Mouse (Mus musculus) left cerebral cortex, postnatal 25 days (tissue): ENCODE measurements around the gene Acox1. TPM values are rescaled to one million over a fixed set of nuclear protein-coding genes. Genes with fewer than 3 reads are reported as not detected.

ENCODE experiments used
- DNase-seq, 2 experiments: peaks; one replicate each; pipeline ENCODE4 v3.0.0; 2022; ENCODE audit warnings: low spot score in 2 of 2, mixed read lengths in 1 of 2
- intact Hi-C: fragments of 180-260 bp; cut with DNase I; formaldehyde crosslinking; loops from one replicate; pipeline ENCODE4 v1.15.1; 2025
- total RNA-seq, 2 experiments: library from RNA; stranded (reverse); gene quantifications; 2 replicates each; pipeline ENCODE4 v1.2.3; 2021

Acox1 gene
- total RNA-seq, 2 experiments from 2014 or later = 110 to 111 TPM

DNA sequence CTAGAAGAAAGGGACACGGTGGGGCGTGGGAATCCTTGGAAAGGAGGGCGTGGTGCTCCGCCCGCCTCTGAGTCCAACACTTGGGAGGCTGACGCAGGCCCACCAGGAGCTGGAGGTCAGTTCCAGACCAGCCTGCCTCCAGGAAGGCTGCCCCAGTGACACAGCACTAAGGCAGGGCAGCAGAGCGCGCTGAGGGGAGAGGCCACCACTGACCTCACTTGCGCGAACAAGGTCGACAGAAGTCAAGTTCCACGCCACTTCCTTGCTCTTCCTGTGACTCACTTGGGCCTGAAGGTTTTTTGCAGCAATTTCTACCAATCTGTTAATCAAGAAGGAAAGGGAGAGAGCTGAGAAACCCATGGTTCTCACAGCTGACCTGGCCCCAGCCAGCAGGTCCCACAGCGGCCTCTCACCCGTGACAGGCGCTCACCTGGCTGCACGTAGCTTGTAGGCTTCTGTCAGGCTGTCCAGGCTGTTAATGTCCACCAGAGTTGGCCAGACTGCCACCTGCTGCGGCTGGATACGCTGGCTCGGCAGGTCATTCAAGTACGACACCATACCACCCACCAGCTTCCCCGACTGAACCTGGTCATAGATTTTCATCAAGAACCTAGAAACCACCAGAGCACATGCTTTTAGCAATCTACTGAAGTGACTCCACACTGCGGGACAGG is 23.9 kb downstream of the Acox1 start:
- intact Hi-C loops = no loop called here
- DNase-seq = no peak

DNA sequence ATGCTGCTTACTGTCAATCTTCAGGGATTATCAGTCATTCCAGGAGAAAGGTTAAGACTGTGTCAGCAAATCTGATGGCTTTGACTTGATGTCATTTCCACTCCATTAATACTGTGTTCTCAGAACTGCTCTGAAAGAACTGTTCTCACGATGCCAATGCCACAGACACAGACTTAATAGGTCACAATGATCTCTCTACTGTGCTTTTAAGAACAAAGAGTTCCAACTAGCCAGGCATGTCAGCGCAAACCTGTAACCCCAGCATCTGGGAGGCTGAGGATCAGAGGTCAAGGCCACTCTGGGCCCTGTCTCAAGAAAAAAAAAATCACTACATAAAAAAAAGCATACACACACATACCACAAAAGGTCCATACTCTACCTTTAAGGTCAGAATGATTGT is 26.9 kb downstream of the Acox1 start:
- intact Hi-C loops = no loop called here
- DNase-seq = no peak

DNA sequence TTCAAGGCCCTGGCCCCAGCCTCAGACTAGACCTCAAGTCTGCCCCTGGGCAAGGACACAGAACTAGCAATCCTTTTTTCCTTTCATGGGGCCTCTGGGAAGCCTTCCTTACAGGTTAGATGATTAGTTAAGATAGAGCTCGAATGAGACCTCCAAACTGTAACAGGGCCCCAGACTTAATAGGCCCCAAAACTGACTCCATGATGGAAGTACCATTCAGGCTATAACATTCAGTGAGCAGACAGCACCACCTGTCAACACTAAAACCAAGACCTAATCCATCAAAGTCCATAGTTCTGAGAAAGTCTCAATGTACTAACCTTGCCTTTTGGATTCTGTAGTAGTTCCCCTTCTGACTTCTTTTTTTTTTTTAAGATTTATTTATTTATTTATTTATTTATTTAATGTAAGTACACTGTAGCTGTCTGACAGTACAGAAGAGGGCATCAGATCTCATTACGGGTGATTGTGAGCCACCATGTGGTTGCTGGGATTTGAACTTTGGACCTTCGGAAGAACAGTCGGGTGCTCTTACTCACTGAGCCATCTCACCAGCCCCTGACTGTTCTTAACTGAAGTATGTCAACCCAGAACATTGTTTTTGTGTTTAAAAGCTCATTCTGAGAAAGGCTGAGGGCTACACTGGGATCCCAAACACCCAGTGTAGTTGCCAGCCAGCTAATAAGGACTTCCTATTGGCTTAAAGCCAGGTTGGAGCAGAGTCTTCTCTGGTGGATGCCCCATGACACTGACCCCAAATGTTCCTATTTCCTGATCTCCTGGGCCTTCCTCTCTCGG is 28.6 kb downstream of the Acox1 start:
- intact Hi-C loops = no loop called here

DNA sequence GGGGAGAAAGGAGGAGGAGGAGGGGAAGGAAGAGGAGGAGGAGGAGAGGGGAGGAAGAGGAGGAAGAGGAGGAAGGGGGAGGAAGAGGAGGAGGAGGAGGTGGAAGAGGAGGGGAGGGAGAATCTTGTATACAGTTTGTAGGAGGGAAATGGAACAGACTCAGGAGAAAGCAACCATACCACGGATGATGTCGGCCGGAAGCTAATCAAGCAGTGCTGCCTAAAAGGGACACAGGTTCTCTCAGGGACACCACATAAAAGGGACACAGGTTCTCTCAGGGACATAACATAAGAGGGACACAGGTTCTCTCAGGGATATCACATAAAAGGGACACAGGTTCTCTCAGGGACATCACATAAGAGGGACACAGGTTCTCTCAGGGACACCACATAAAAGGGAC is 29.6 kb downstream of the Acox1 start:
- DNase-seq = no peak
- intact Hi-C loops = no loop called here

More for the DNA sequence above, 28.6 kb downstream of the Acox1 start:
- DNase-seq = no peak

DNA sequence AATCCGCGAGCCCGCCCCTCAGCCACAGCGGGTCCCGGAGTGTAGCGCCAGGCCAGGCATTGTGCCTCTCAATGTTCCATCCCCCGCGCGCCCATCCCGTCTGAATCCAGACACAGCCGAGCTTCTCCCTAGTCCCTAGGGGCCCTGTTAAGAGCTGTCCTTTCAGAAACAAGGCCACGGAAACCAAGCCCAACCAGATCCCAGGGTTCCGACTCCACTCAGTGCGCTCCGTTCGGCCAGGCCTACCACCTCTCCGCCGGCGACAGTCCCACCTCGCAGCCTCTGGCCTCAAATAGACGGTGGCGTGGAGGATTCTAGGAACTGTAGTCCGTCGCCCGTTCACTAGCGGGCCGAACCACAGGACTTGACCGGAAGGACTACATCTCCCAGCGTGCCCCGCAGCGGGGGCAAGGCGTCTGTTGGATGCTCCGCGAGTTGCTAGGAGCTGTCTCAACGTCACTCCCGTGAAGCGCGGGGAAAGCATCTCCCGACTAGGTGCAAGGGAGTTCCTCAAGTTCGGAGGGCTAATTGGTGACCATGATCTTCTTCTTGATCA is 30.9 kb downstream of the Acox1 start, which contains the start of gene Fbf1:
Gene Fbf1 (minus strand): TSS at position 283 of the 556 bp plus-strand sequence.
- DNase-seq = peak; percentile 95 to 99
- intact Hi-C loops = loop anchor here (1.0 kb wide), 1 partner anchor 31 kb away; the partner anchor contains the start of gene Acox1

GRCm38 (mm10) chr11:116167232-116167631 is 31.6 kb downstream of the Acox1 start:
- intact Hi-C loops = no loop called here
- no peak for DNase-seq

- intact Hi-C loops = no loop called here
- no peak for DNase-seq
These were observed 35.8 kb downstream of the Acox1 start for GRCm38 (mm10) chr11:116163002-116163401.

DNA sequence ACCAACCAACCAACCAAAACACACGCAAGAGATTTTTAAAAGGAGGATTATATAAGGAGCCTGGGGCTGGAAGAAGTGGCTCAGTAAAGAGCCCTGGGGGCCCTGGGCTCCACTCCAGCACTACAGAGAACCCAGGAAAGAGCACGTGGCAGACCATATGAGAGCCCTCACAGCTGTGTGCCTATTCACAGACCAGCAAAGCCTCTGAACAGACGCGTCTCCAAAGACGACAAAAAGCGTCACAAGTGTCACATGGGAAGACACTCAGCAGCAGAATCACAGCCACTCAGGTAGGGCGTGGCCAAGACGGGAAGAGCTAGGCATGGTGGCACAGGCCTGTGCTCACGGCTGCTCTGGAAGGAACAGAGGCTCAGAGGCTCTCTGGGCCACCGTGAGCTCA is 36.7 kb downstream of the Acox1 start:
- DNase-seq = peak; percentile 47 to 79

DNA sequence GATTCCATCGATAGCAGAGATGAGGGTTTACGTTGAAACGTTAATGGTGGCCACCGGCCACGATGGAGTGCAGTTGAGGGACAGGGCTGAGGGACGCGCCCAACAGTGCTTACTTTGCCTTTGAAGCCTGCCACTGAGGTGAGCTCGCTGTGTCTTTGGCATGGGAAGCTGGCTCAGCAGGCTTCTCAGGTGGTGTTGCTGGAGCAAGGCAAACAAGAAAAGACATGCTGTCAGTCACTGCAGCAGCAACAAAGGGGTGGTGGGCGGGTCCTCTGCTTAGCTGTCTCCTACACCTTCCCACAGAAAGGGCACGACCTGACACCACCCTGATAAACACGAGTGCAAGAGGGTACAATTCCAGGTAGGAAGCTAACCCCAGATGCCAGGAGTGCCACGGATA is 37.5 kb downstream of the Acox1 start:
- DNase-seq = no peak
- intact Hi-C loops = no loop called here

More for the DNA sequence above, 36.7 kb downstream of the Acox1 start:
- intact Hi-C loops = no loop called here

DNA sequence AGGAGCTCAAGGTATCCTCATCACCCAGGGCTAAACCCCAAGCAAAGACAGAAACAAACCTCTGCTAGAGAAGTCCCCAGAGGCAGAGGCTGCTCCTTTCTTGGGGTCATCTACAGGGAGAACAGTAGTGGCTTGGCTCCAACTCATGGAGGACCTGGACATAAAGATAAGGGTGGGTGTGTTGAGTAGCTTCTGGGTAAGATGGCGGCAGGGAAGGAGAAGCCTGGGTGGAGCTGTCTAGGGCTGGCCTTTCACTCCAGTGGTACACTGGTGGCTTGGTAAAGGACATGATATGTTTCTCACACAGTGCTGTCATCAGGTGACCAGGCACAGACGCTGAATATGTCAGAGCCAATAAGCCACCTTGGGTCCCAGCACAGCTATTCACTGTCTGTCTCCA is 47.9 kb downstream of the Acox1 start:
- intact Hi-C loops = no loop called here
- DNase-seq = no peak

DNA sequence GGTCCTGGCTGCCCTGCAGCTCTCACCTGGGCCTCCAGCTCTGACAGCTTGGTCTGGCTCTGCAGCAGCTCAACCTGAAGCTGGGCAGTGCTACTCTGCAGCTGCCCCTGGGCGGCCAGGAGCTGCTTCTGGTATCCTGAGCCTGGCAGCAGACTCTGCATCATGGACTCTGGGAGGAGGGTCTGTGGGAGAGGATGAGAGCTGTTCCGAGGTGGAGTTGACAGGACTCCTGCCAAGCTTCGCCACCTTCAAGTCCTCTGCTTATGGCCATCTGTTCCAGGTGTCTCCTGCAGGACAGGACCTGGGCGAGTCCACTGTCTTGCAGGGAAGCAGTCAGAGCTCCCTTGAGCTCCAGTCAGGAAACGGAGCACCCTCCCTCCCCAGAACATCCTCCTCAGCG is 49.5 kb downstream of the Acox1 start:
- no peak for DNase-seq
- intact Hi-C loops = no loop called here

- intact Hi-C loops = no loop called here
- peak; percentile 58 to 81 for DNase-seq
These were observed 50.1 kb downstream of the Acox1 start for GRCm38 (mm10) chr11:116148761-116149221.

DNA sequence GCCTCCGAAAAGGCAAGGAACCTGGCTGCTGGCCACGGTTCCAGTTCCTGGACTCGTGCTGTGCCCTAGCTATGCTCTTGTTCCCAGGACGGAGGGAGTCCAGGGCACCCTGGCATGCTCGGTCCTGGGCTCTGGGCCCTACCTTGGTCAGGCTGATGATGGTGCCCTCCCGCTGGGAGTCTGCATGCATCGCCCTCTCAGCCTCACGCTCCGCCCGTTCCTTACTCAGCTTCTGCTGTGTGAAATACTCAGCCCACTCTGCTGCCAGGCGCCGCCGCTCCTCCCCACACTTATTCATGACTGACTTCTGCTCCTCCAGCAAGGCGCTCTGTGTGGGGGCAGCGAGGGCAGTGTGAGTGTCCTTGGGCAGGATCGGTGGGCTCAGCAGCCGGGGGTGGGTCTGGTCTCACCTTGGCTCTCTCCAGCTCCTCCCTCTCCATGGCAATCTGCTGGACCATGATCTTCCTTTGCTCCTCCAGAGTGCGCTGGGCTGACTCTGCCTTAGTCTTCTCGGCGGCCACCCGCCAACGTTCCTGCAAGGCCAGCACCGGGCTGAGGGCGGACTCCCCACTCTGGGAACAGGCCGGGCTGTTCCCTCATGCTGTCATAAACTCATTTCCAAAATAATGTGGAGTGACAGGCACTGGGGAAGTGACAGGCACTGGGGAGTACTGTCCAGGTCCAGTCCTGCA is 52.4 kb downstream of the Acox1 start:
- intact Hi-C loops = loop anchor here (1.0 kb wide), 1 partner anchor 18 kb away; no protein-coding TSS in a partner anchor
- peak; percentile 75 to 90 for DNase-seq

GRCm38 (mm10) chr11:116145481-116146293 is 53.2 kb downstream of the Acox1 start:
- peak; percentile 24 to 32 for DNase-seq
- intact Hi-C loops = loop anchor here (1.0 kb wide), 1 partner anchor 19 kb away; no protein-coding TSS in a partner anchor

DNA sequence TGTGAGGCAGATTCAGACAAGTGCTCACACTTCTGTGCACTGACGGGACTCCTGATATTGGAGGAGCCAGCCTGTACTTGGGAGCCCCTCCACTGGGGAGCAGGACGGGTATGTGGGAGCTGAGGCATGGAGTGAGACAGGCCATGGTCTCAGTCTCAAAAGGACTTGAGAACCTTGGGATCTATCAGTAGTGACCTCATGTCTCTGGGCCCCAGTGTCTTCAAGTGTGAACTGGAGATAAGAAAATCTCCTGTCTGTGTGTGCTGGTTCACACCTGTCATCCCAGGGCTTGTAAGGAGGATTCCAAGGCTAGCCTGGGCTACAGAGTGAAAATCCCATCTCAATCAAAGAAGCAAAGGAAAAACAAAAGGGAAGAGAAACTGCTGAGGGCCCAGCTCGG is 55.4 kb downstream of the Acox1 start:
- intact Hi-C loops = no loop called here
- DNase-seq = no peak

DNA sequence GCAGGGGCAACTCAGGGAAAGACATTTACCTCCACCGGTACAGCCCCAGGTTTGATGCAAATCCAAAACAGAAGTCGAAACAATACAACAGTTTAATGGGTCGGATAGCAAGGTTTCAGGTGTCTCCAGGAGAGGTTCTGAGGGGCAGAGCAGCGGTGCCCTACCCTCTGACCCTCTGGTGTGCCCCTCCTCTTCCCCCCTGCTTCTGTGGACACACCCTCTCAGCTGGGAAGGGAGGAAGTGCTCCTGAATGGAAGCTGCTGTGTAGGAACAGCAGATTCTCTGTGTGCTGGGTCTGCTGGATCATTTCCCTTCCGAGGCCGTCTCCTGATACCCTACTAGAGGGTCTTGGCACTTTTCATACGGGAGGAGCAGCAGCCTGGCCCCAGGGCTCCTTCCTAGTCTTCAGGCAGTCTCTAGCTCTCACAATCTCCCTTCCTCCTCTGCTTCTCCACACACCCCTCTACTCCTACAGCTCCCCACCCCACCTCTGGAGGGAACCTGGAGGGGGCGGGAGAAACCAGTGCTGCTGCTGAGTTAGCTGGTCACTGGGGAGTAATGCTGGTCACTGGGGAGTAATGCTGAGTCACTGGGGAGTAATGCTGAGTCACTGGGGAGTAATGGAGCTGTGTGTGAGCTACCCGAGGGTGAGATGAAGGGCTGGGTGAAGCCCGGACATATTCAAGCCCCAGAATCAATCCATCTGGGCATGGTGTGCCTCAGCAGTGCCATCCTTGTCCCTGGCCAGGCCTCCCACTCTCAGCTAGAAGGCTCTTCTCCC is 56.4 kb downstream of the Acox1 start:
- intact Hi-C loops = no loop called here
- no peak for DNase-seq

- DNase-seq = peak; percentile 81 to 85
- intact Hi-C loops = loop anchor here (2.0 kb wide), 1 partner anchor 60 kb away; the partner anchor contains the start of genes Acox1 and Ten1
These were observed 60.2 kb downstream of the Acox1 start, which contains the start of gene Mrpl38 for GRCm38 (mm10) chr11:116138468-116139138. Gene Mrpl38 (minus strand): TSS chr11:116138868.
